Mouse (Mus musculus) G1E (cell line): ENCODE measurements around the gene Camkk1. TPM values are rescaled to one million over a fixed set of nuclear protein-coding genes. Genes with fewer than 3 reads are reported as not detected.

Source experiments
- ATAC-seq: 2 replicates; pipeline ENCODE4 v1.8.0; 2016; ENCODE audit warnings: mild to moderate bottlenecking; ENCODE audit not compliant: insufficient number of reproducible peaks, poor library complexity, low FRiP score, severe bottlenecking; ENCODE audit errors: extremely low read depth
- DNase-seq: peaks from one replicate; pipeline ENCODE4 v3.0.0; 2012; ENCODE audit warnings: low spot score
- H3K27me3 ChIP-seq: 2 replicates; pipeline ENCODE4 v1.6.1; 2012; ENCODE audit warnings: mild to moderate bottlenecking, low read length, inconsistent platforms; ENCODE audit not compliant: insufficient read depth
- H3K36me3 ChIP-seq: replicated peaks from 2 replicates; pipeline ENCODE3; 2012; ENCODE audit warnings: mild to moderate bottlenecking, inconsistent platforms
- H3K4me1 ChIP-seq: 2 replicates; pipeline ENCODE4 v1.6.1; 2012; ENCODE audit warnings: low read depth, low read length, inconsistent platforms, mixed read lengths; ENCODE audit not compliant: insufficient read depth
- H3K4me3 ChIP-seq: 2 replicates; pipeline ENCODE4 v1.5.1; 2012; ENCODE audit warnings: low read depth, mild to moderate bottlenecking, inconsistent platforms, low read length, moderate library complexity, mixed read lengths
- H3K9me3 ChIP-seq: replicated peaks from 2 replicates; pipeline ENCODE4 v1.6.1; 2012; ENCODE audit warnings: inconsistent platforms
- CTCF ChIP-seq: IDR thresholded peaks from 2 replicates; pipeline ENCODE4 v1.5.1; 2012; ENCODE audit warnings: low read depth, low read length, inconsistent platforms, mixed read lengths
- GATA1 ChIP-seq: IDR thresholded peaks from 2 replicates; pipeline ENCODE4 v1.6.1; 2012; ENCODE audit warnings: borderline replicate concordance, low read length, inconsistent platforms, mixed read lengths
- GATA2 ChIP-seq: IDR thresholded peaks from 2 replicates; pipeline ENCODE4 v1.6.1; 2012; ENCODE audit warnings: low read depth, low read length, inconsistent platforms, borderline replicate concordance
- POLR2AphosphoS5 ChIP-seq: IDR thresholded peaks from 2 replicates; pipeline ENCODE4 v1.6.1; 2012; ENCODE audit warnings: low read depth, low read length, inconsistent platforms; ENCODE audit not compliant: insufficient replicate concordance
- TAL1 ChIP-seq: conservative IDR thresholded peaks from 2 replicates; pipeline ENCODE4 v1.6.1; 2012; ENCODE audit warnings: low read depth, low read length, inconsistent platforms, mixed read lengths
- polyA plus RNA-seq: library from polyadenylated mRNA; stranded (reverse); fragments of >175 nt; gene quantifications from 2 replicates; pipeline ENCODE4 v1.2.3, GENCODE M21; 2012
- total RNA-seq, 2 experiments: library from RNA; stranded (forward) in 1 of 2; stranded (reverse) in 1 of 2; fragments of 200-1000 nt in 1 of 2; fragments of >200 nt in 1 of 2; fragmentation: Nextera tagmentation in 1 of 2; gene quantifications; 2 replicates each; pipeline ENCODE4 v1.2.3; 2014 to 2017

Gene Camkk1
- total and polyA plus RNA-seq, 3 experiments: 4.2 to 13.1 (median 9.9) TPM

GRCm38 (mm10) chr11:73048030-73048876 lies 29.4 kb downstream of the Camkk1 start:
- no peaks in the 10 kb centered on the region for H3K27me3 ChIP-seq
- H3K36me3 ChIP-seq: peaks cover 22% of the 10 kb centered on the region
- DNase-seq (peak; percentile 49), ATAC-seq (no peak)
- H3K4me3 ChIP-seq: peak overlapping the region; percentile 88
- H3K9me3 ChIP-seq: no peaks in the 10 kb centered on the region
- no peak for TF ChIP-seq TAL1
- no peak for TF ChIP-seq GATA1
- TF ChIP-seq GATA2: no peak
- TF ChIP-seq CTCF: no peak
- no peak for TF ChIP-seq POLR2AphosphoS5
- H3K4me1 ChIP-seq: peaks cover 56% of the 10 kb centered on the region

GRCm38 (mm10) chr11:73049335-73049734 lies 30.5 kb downstream of the Camkk1 start:
- H3K27me3 ChIP-seq: no peaks in the 10 kb centered on the region
- ATAC-seq (no peak), DNase-seq (no peak)
- H3K4me3 ChIP-seq: peak overlapping the region; percentile 88; the same call in 1 of the 2 replicates
- H3K36me3 ChIP-seq: peaks cover 33% of the 10 kb centered on the region
- no peaks in the 10 kb centered on the region for H3K9me3 ChIP-seq
- peaks cover 67% of the 10 kb centered on the region for H3K4me1 ChIP-seq
- no peak for TF ChIP-seq GATA1
- no peak for TF ChIP-seq GATA2
- peak; percentile 88 for TF ChIP-seq CTCF
- TF ChIP-seq POLR2AphosphoS5: no peak

- ATAC-seq (peak; percentile 41; the same call in 1 of the 2 replicates), DNase-seq (no peak)
- H3K36me3 ChIP-seq: peaks cover 67% of the 10 kb centered on the region
- no peaks in the 10 kb centered on the region for H3K9me3 ChIP-seq
- no peaks in the 10 kb centered on the region for H3K27me3 ChIP-seq
- no peak overlapping the region for H3K4me3 ChIP-seq
- TF ChIP-seq CTCF (no peak), GATA1 (no peak), TAL1 (peak; percentile 26; the same call in 1 of the 2 replicates), POLR2AphosphoS5 (no peak), GATA2 (no peak)
- H3K4me1 ChIP-seq: peaks cover 85% of the 10 kb centered on the region
Observed at GRCm38 (mm10) chr11:73052795-73053194, 34.0 kb downstream of the Camkk1 start.

GRCm38 (mm10) chr11:73057701-73058100 lies 38.9 kb downstream of the Camkk1 start:
- Histone ChIP-seq H3K36me3 (peaks cover 85% of the 10 kb centered on the region), H3K9me3 (no peaks in the 10 kb centered on the region), H3K27me3 (no peaks in the 10 kb centered on the region), H3K4me1 (peaks cover 55% of the 10 kb centered on the region), H3K4me3 (no peak overlapping the region; the same call in 1 of the 2 replicates)
- DNase-seq (no peak), ATAC-seq (peak; percentile 28; the same call in 1 of the 2 replicates)
- TF ChIP-seq POLR2AphosphoS5: no peak
- peak; percentile 54 for TF ChIP-seq TAL1

GRCm38 (mm10) chr11:73059630-73060029 lies 40.8 kb downstream of the Camkk1 start:
- DNase-seq (no peak), ATAC-seq (no peak)
- no peaks in the 10 kb centered on the region for H3K9me3 ChIP-seq
- peaks cover 83% of the 10 kb centered on the region for H3K36me3 ChIP-seq
- peaks cover 37% of the 10 kb centered on the region for H3K4me1 ChIP-seq
- no peak overlapping the region for H3K4me3 ChIP-seq
- no peaks in the 10 kb centered on the region for H3K27me3 ChIP-seq
- TF ChIP-seq TAL1: no peak
- no peak for TF ChIP-seq CTCF
- no peak for TF ChIP-seq POLR2AphosphoS5
- TF ChIP-seq GATA2: no peak
- no peak for TF ChIP-seq GATA1

- H3K36me3 ChIP-seq: peaks cover 78% of the 10 kb centered on the region
- no peak for DNase-seq
- H3K9me3 ChIP-seq: no peaks in the 10 kb centered on the region
- no peak overlapping the region for H3K4me3 ChIP-seq
- TF ChIP-seq TAL1: no peak
- no peak for TF ChIP-seq GATA1
- TF ChIP-seq CTCF: no peak
- no peak for ATAC-seq
- no peaks in the 10 kb centered on the region for H3K27me3 ChIP-seq
- peaks cover 21% of the 10 kb centered on the region for H3K4me1 ChIP-seq
Observed at GRCm38 (mm10) chr11:73061413-73061812, 42.6 kb downstream of the Camkk1 start.

- no peaks in the 10 kb centered on the region for H3K9me3 ChIP-seq
- H3K36me3 ChIP-seq: peaks cover 96% of the 10 kb centered on the region
- H3K4me3 ChIP-seq: no peak overlapping the region
- no peak for TF ChIP-seq CTCF
- no peak for TF ChIP-seq POLR2AphosphoS5
- TF ChIP-seq TAL1: no peak
- TF ChIP-seq GATA1: no peak
- TF ChIP-seq GATA2: no peak
- 0 out of 2 replicates have a peak, but pooled peaks cover 2% of the 10 kb centered on the region for H3K4me1 ChIP-seq
- H3K27me3 ChIP-seq: no peaks in the 10 kb centered on the region
- DNase-seq (no peak), ATAC-seq (no peak)
Observed at GRCm38 (mm10) chr11:73071839-73072238, 53.0 kb downstream of the Camkk1 start.
